Mouse (Mus musculus) stomach, embryonic 16.5 days (tissue): ENCODE results near the gene Ephx4. TPM values are rescaled to one million over a fixed set of nuclear protein-coding genes. Genes with fewer than 3 reads are reported as not detected.

ENCODE experiments used
- ATAC-seq: fragments of 200-750 bp; cut with Nextera tagmentation; 2 replicates; pipeline ENCODE4 v1.8.0; 2017; ENCODE audit warnings: moderate number of reproducible peaks, moderate TSS enrichment; ENCODE audit not compliant: insufficient read depth, low FRiP score
- H3K27ac ChIP-seq: fragments of 300-500 bp; sonication (generic); 2 replicates; pipeline ENCODE4 v1.5.1; 2014; ENCODE audit warnings: low read length
- H3K27me3 ChIP-seq: fragments of 300-500 bp; sonication (generic); 2 replicates; pipeline ENCODE4 v1.6.1; 2014; ENCODE audit warnings: low read length, control low read depth, mixed read lengths; ENCODE audit not compliant: control insufficient read depth, insufficient read depth
- H3K36me3 ChIP-seq: fragments of 300-500 bp; sonication (generic); 2 replicates; pipeline ENCODE4 v1.6.1; 2014; ENCODE audit warnings: low read length; ENCODE audit not compliant: control insufficient read depth, insufficient read depth
- H3K4me1 ChIP-seq: fragments of 300-500 bp; sonication (generic); 2 replicates; pipeline ENCODE4 v1.6.1; 2014; ENCODE audit warnings: low read length, control low read depth, mixed read lengths; ENCODE audit not compliant: control insufficient read depth, insufficient read depth
- H3K4me2 ChIP-seq: fragments of 300-500 bp; sonication (generic); 2 replicates; pipeline ENCODE4 v1.6.1; 2014; ENCODE audit warnings: low read depth, low read length, mixed read lengths
- H3K4me3 ChIP-seq: fragments of 300-500 bp; sonication (generic); replicated peaks from 2 replicates; pipeline ENCODE4 v1.5.1; 2014; ENCODE audit warnings: mild to moderate bottlenecking, low read length
- H3K9ac ChIP-seq: fragments of 300-500 bp; sonication (generic); 2 replicates; pipeline ENCODE4 v1.6.1; 2014; ENCODE audit warnings: low read length
- H3K9me3 ChIP-seq: fragments of 300-500 bp; sonication (generic); replicated peaks from 2 replicates; pipeline ENCODE4 v1.6.1; 2016; ENCODE audit warnings: low read length, control low read depth; ENCODE audit not compliant: control insufficient read depth
- WGBS: fragments of 180-500 bp; shearing (Covaris S2); extraction: QIAGEN DNeasy Blood & Tissue Kit; methylation state at CpG from one replicate; pipeline ENCODE4 v1.1.7; 2014; 5-methylcytosine and 5-hydroxymethylcytosine counted together
- polyA plus RNA-seq: library from polyadenylated mRNA; unstranded; fragments of >200 nt; fragmentation: Nextera tagmentation; extraction: Ambion mirVana; gene quantifications from 2 replicates; pipeline ENCODE4 v1.2.1, GENCODE M21; 2015

Gene Ephx4
- polyA plus RNA-seq, 1 experiment from 2014 or later, result 1.4 TPM

- Histone ChIP-seq H3K9ac (no peak overlapping the region), H3K4me3 (no peak overlapping the region), H3K36me3 (no peaks in the 10 kb centered on the region), H3K4me2 (no peak overlapping the region), H3K4me1 (no peaks in the 10 kb centered on the region), H3K27me3 (no peaks in the 10 kb centered on the region), H3K9me3 (no peaks in the 10 kb centered on the region), H3K27ac (no peak overlapping the region)
- WGBS, result 84% methylated on average over 2 of the region's 2 CpGs
- ATAC-seq, result no peak
Measured at GRCm38 (mm10) chr5:107412285-107412684, 9.7 kb downstream of the Ephx4 start.

- Histone ChIP-seq H3K27me3 (no peaks in the 10 kb centered on the region), H3K9ac (no peak overlapping the region), H3K4me3 (no peak overlapping the region), H3K9me3 (no peaks in the 10 kb centered on the region), H3K36me3 (no peaks in the 10 kb centered on the region), H3K4me1 (no peaks in the 10 kb centered on the region), H3K27ac (no peak overlapping the region), H3K4me2 (no peak overlapping the region)
- no peak for ATAC-seq
- 71% methylated on average over 2 of the region's 2 CpGs for WGBS
Measured at GRCm38 (mm10) chr5:107415098-107415497, 12.6 kb downstream of the Ephx4 start.

GRCm38 (mm10) chr5:107421676-107422075, 19.1 kb downstream of the Ephx4 start:
- H3K27me3 ChIP-seq, result no peaks in the 10 kb centered on the region
- H3K9me3 ChIP-seq, result no peaks in the 10 kb centered on the region
- H3K4me2 ChIP-seq, result no peak overlapping the region
- H3K4me3 ChIP-seq, result no peak overlapping the region
- no peak overlapping the region for H3K27ac ChIP-seq
- 20% methylated on average over 1 of the region's 1 CpGs for WGBS
- H3K9ac ChIP-seq, result no peak overlapping the region
- H3K4me1 ChIP-seq, result no peaks in the 10 kb centered on the region
- no peaks in the 10 kb centered on the region for H3K36me3 ChIP-seq
- no peak for ATAC-seq

- no peaks in the 10 kb centered on the region for H3K4me1 ChIP-seq
- H3K4me2 ChIP-seq, result no peak within 1 kb of the TSS
- no peak for ATAC-seq
- H3K36me3 ChIP-seq, result no peaks in the 10 kb centered on the region
- H3K4me3 ChIP-seq, result no peak within 1 kb of the TSS
- WGBS, result 76% methylated on average over 3 of the region's 3 CpGs
- no peaks in the 10 kb centered on the region for H3K9me3 ChIP-seq
- no peak within 1 kb of the TSS for H3K27ac ChIP-seq
- no peaks in the 10 kb centered on the region for H3K27me3 ChIP-seq
- no peak within 1 kb of the TSS for H3K9ac ChIP-seq
Measured at GRCm38 (mm10) chr5:107431249-107431648, 28.7 kb downstream of the Ephx4 start, which contains the start of gene Lpcat2b. TSS of gene Lpcat2b (plus strand) at chr5:107431549.

GRCm38 (mm10) chr5:107434001-107434400, 31.5 kb downstream of the Ephx4 start:
- Histone ChIP-seq H3K4me2 (no peak overlapping the region), H3K9ac (no peak overlapping the region), H3K27me3 (no peaks in the 10 kb centered on the region), H3K4me3 (no peak overlapping the region), H3K36me3 (no peaks in the 10 kb centered on the region), H3K9me3 (no peaks in the 10 kb centered on the region), H3K4me1 (peaks cover 7% of the 10 kb centered on the region), H3K27ac (no peak overlapping the region)
- no peak for ATAC-seq
- 82% methylated on average over 5 of the region's 5 CpGs for WGBS

- Histone ChIP-seq H3K4me2 (no peak overlapping the region), H3K4me1 (peaks cover 7% of the 10 kb centered on the region), H3K36me3 (no peaks in the 10 kb centered on the region), H3K9ac (no peak overlapping the region), H3K4me3 (no peak overlapping the region), H3K27ac (no peak overlapping the region), H3K27me3 (no peaks in the 10 kb centered on the region), H3K9me3 (no peaks in the 10 kb centered on the region)
- WGBS, result 78% methylated on average over 6 of the region's 6 CpGs
- no peak for ATAC-seq
Measured at GRCm38 (mm10) chr5:107436185-107436584, 33.6 kb downstream of the Ephx4 start.

GRCm38 (mm10) chr5:107436587-107437209, 34.2 kb downstream of the Ephx4 start:
- Histone ChIP-seq H3K4me2 (no peak overlapping the region), H3K9me3 (no peaks in the 10 kb centered on the region), H3K36me3 (no peaks in the 10 kb centered on the region), H3K27me3 (no peaks in the 10 kb centered on the region), H3K9ac (no peak overlapping the region), H3K4me1 (peaks cover 7% of the 10 kb centered on the region), H3K27ac (no peak overlapping the region), H3K4me3 (no peak overlapping the region)
- ATAC-seq, result no peak
- WGBS, result 65% methylated on average over 6 of the region's 6 CpGs

- no peaks in the 10 kb centered on the region for H3K27me3 ChIP-seq
- WGBS, result under 1% methylated on average over 51 of the region's 51 CpGs
- peak within 1 kb of the TSS; percentile 86 for H3K4me2 ChIP-seq
- ATAC-seq, result peak; percentile 96
- H3K36me3 ChIP-seq, result no peaks in the 10 kb centered on the region
- peaks cover 7% of the 10 kb centered on the region for H3K4me1 ChIP-seq
- peak within 1 kb of the TSS; percentile 82 for H3K4me3 ChIP-seq
- no peaks in the 10 kb centered on the region for H3K9me3 ChIP-seq
- peak within 1 kb of the TSS; percentile 96 for H3K9ac ChIP-seq
- H3K27ac ChIP-seq, result peak within 1 kb of the TSS; percentile 88
Measured at GRCm38 (mm10) chr5:107437464-107438281, 35.1 kb downstream of the Ephx4 start, which contains the start of gene Btbd8. TSS of gene Btbd8 (plus strand) at chr5:107437997.

GRCm38 (mm10) chr5:107438353-107438752, 35.8 kb downstream of the Ephx4 start:
- Histone ChIP-seq H3K27me3 (no peaks in the 10 kb centered on the region), H3K9ac (peak overlapping the region; percentile 96), H3K27ac (peak overlapping the region; percentile 88), H3K4me2 (peak overlapping the region; percentile 86), H3K9me3 (no peaks in the 10 kb centered on the region), H3K4me1 (peaks cover 7% of the 10 kb centered on the region), H3K4me3 (peak overlapping the region; percentile 82), H3K36me3 (no peaks in the 10 kb centered on the region)
- 18% methylated on average over 7 of the region's 7 CpGs for WGBS
- ATAC-seq, result no peak
